Mouse (Mus musculus): ENCODE results near the gene Olfr104-ps.

The Olfr104-ps gene

DNA sequence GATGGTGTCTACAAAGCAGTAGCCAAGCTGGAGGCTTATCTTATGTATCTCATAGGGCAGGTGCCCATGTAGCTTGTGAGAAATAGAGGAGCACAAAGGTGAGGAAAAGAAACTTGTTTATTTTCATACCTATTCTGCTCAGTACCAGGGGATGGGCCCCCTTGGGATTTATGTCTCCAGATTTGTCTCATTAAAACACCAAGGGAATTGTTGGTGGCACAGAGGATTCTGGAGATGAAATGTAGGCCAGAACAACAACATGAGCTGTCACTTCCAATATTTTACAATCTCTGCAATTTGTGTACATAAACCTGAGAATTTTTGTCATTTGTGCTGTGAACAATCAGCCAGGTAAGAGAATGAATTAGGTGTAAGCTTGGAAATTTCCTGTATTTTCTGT is at the start of gene Olfr104-ps:
TSS of gene Olfr104-ps (plus strand) at position 301 of the 400 bp plus-strand sequence.
- DNase-seq = no peak

DNA sequence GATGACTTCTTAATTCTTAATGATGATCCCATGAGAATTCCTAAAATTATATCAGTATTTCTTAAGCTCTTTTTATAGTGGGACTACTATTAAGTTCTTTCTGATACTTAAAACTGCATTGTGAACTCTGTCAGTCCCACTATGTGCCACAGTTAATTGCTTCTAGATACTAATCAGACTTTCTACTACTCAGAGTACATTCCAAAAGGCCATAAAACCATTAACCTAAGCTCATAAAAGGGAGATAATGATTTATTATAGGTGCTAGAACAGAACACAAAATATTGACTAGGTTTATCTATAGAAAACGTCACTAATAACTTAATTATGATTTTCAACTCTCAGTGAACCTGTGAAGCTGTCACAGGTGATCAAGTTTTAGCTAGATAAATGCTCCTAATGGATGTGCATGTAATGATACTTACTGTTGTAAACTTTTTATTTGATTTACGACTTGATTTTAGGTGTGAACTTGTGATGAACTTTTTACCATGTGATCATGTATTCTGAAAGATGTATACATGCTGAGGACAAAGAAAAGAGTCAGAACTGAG is 49.2 kb upstream of the Olfr104-ps start:
- DNase-seq = no peak

DNA sequence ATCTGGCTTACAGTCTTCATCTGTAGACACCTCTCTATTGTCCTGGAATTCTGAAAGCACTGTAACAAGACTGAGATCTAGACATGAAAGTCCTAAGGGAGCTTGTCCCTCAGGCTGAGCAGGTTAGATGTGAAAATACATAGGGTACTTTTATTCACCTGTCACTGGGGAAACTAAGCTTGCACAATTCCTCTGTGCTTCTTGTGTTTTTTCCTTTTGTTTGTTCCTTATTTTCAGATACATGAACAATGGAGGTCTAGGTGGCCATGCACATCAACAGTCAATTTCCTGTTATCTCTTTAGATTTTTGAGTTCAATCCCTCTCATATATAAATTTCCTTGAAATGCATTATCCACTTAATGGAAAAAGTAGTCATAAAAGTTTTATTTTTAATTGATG is 42.4 kb upstream of the Olfr104-ps start, which contains the start of gene Olfr102:
TSS of gene Olfr102 (minus strand) at position 101 of the 400 bp plus-strand sequence.
- DNase-seq = no peak

DNA sequence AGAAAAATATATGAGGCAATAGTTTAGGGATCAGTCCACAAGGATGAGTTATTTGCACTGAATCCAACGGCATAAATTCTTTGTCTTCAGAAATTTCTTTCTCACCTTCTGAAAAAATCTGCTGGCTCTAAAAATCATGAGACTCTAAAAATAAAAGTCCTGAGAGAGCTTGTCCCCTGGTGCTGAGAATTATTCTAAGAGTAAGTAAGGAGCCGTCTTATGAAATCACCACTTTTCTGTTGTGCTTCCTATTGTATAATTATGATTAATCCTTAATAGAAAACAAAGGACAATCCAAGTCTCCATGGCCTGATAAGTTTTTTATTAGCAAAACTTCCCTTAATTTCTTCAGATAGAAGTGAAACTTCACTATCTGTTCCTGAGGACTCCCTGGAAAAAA is 19.8 kb upstream of the Olfr104-ps start, which contains the start of gene Olfr103:
TSS of gene Olfr103 (minus strand) at position 101 of the 400 bp plus-strand sequence.
- DNase-seq = no peak

DNA sequence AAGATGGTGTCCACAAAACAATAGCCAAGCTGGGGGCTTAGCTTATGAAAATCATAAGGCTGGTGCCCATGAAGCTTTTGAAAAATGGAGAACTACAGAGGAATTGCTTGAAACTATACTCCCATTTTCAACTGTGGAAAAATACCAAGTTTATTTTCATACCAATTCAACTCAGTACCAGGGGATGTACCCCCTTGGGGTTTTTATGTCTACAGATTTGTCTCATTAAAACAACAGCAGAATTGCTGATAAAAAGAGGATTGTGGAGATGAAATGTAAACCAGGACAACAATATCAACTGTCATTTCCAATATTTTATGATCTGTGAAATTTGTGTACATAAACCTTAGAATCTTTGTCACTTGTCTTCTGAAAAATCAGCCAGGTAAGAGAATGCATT is 19.4 kb downstream of the Olfr104-ps start, which contains the start of gene Olfr105-ps:
TSS of gene Olfr105-ps (plus strand) at position 301 of the 400 bp plus-strand sequence.
- DNase-seq = no peak

DNA sequence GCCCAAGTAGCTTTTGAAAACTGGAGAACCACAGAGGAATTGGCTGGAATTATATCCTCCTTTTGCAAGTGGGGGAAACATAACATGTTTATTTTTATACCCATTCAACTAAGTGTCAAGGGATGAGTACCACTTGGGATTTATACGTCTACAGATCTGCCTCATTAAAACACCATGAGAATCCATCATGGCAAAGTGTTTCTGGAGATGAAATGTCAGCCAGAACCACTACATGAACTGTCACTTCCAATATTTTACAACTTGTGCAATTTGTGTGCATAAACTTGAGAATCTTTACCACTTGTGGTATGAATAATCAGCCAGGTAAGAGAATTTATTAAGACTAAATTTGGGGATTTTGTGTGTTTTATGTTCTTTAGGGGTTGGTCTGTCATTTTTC is 30.7 kb downstream of the Olfr104-ps start, which contains the start of gene Olfr106-ps:
TSS of gene Olfr106-ps (plus strand) at position 301 of the 400 bp plus-strand sequence.
- no peak for DNase-seq

DNA sequence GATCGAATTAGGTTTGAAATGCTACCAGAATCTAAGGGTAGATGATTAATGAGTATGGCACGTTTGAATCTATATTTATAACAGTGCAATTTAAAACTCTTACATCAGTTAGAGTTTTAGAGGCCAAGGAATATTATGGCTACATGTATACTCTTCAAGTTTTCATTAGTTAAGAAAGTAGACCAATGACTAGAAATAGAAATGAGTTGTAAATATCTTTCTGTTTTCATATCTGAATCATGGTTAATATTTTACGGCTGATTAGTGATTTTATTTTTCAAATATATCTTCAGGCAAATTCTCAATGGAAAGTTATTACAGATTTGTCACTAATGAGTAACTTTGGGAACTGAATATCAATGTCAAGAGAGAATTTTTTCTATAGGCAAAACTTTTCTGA is 39.5 kb downstream of the Olfr104-ps start, which contains the start of gene Olfr107:
TSS of gene Olfr107 (plus strand) at position 301 of the 400 bp plus-strand sequence.
- no peak for DNase-seq

DNA sequence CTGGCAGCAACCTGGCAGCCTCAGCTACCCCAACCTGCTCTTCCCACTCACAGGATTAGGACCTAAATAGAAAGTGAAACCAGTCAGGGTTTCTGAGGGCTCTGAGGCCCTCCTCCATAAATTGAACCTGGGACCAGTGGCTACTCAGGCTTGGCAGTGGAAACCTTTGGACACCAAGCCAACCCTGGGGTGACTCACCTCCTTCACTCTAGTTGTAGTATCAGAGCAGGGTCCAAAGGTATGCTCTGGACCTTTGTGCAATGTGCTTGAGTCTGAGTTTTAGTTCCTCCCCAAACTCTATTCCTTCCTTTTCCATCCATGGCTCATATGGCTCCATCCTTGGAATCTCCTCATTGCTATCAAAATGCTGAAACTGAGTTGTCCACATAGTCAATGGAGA is 54.0 kb downstream of the Olfr104-ps start:
- no peak for DNase-seq

All from cerebellum, adult 9-10 months (tissue).